Mouse (Mus musculus) testis, adult 2 months (tissue): ENCODE data around the gene Yif1a. TPM values are rescaled to one million over a fixed set of nuclear protein-coding genes. Genes with fewer than 3 reads are reported as not detected.

Experiments used
- H3K27ac ChIP-seq: fragments of 200-500 bp; 2 replicates; pipeline ENCODE4 v1.5.1; 2012; ENCODE audit warnings: low read depth, low read length; ENCODE audit not compliant: control insufficient read depth, insufficient read depth
- H3K27me3 ChIP-seq: fragments of 200-500 bp; 2 replicates; pipeline ENCODE4 v1.6.1; 2012; ENCODE audit warnings: mild to moderate bottlenecking, low read length, moderate library complexity; ENCODE audit not compliant: control insufficient read depth, insufficient read depth
- H3K36me3 ChIP-seq: fragments of 200-500 bp; 2 replicates; pipeline ENCODE4 v1.6.1; 2012; ENCODE audit warnings: mild to moderate bottlenecking, low read length; ENCODE audit not compliant: control insufficient read depth, insufficient read depth
- H3K4me1 ChIP-seq: fragments of 200-500 bp; 2 replicates; pipeline ENCODE4 v1.6.1; 2012; ENCODE audit warnings: low read length; ENCODE audit not compliant: control insufficient read depth, insufficient read depth
- H3K4me3 ChIP-seq: fragments of 200-500 bp; 2 replicates; pipeline ENCODE4 v1.5.1; 2012; ENCODE audit warnings: low read depth, mild to moderate bottlenecking, low read length, moderate library complexity, mixed read lengths; ENCODE audit not compliant: control insufficient read depth
- CTCF ChIP-seq: fragments of 200-500 bp; IDR thresholded peaks from 2 replicates; pipeline ENCODE4 v1.5.1; 2012; ENCODE audit warnings: low read depth, mild to moderate bottlenecking, inconsistent platforms, low read length, moderate library complexity; ENCODE audit not compliant: control insufficient read depth, insufficient read depth, insufficient replicate concordance
- POLR2A ChIP-seq: fragments of 200-500 bp; IDR thresholded peaks from 2 replicates; pipeline ENCODE4 v1.6.1; 2012; ENCODE audit warnings: low read depth, mild to moderate bottlenecking, inconsistent platforms, low read length, moderate library complexity; ENCODE audit not compliant: control insufficient read depth
- polyA plus RNA-seq: library from polyadenylated mRNA; depleted of rRNA; stranded (reverse); fragments of >200 nt; gene quantifications from 2 replicates; pipeline ENCODE4 v1.2.3, GENCODE M21; 2012; rRNA removed

The Yif1a gene
- 134 and 144 TPM in 2 replicates for polyA plus RNA-seq

- peak within 1 kb of the TSS; percentile 94 for H3K4me3 ChIP-seq
- peaks cover 25% of the 10 kb centered on the region for H3K4me1 ChIP-seq
- H3K36me3 ChIP-seq = no peaks in the 10 kb centered on the region
- TF ChIP-seq POLR2A (peak; percentile 86), CTCF (peak; percentile 49; the same call in 1 of the 2 replicates)
- H3K27me3 ChIP-seq = no peaks in the 10 kb centered on the region; the same call in 1 of the 2 replicates
- H3K27ac ChIP-seq = 0 out of 2 replicates have a peak within 1 kb of the TSS, but pooled peaks have one; percentile 21
These were observed at the start of gene Yif1a for GRCm38 (mm10) chr19:5087884-5088728. Gene Yif1a, plus strand, starts transcription at chr19:5088538.

- Histone ChIP-seq H3K4me1 (peaks cover 14% of the 10 kb centered on the region), H3K27me3 (no peaks in the 10 kb centered on the region), H3K4me3 (peak within 1 kb of the TSS; percentile 87), H3K36me3 (no peaks in the 10 kb centered on the region), H3K27ac (no peak within 1 kb of the TSS; the same call in 1 of the 2 replicates)
- TF ChIP-seq CTCF (no peak; the same call in 1 of the 2 replicates), POLR2A (peak; percentile 23; the same call in 1 of the 2 replicates)
These were observed 49.6 kb upstream of the Yif1a start, which contains the start of the genes B4gat1 and AC124502.3 for GRCm38 (mm10) chr19:5038709-5039156. Gene B4gat1, plus strand, starts transcription at chr19:5038826. Gene AC124502.3, plus strand, starts transcription at chr19:5038891.

GRCm38 (mm10) chr19:5039301-5040114, 48.8 kb upstream of the Yif1a start:
- TF ChIP-seq POLR2A (no peak), CTCF (no peak)
- H3K4me3 ChIP-seq = peak overlapping the region; percentile 87
- no peak overlapping the region for H3K27ac ChIP-seq
- H3K36me3 ChIP-seq = no peaks in the 10 kb centered on the region
- H3K27me3 ChIP-seq = no peaks in the 10 kb centered on the region
- H3K4me1 ChIP-seq = peaks cover 14% of the 10 kb centered on the region

- H3K4me3 ChIP-seq = peak within 1 kb of the TSS; percentile 89
- H3K36me3 ChIP-seq = no peaks in the 10 kb centered on the region
- no peaks in the 10 kb centered on the region for H3K27me3 ChIP-seq
- H3K27ac ChIP-seq = peak within 1 kb of the TSS; percentile 91
- TF ChIP-seq POLR2A (peak; percentile 92), CTCF (no peak)
- peaks cover 14% of the 10 kb centered on the region for H3K4me1 ChIP-seq
These were observed 47.3 kb upstream of the Yif1a start, which contains the start of gene Brms1 for GRCm38 (mm10) chr19:5040862-5041523. Gene Brms1, plus strand, starts transcription at chr19:5041354.

- no peaks in the 10 kb centered on the region for H3K27me3 ChIP-seq
- no peak for TF ChIP-seq POLR2A
- no peak for TF ChIP-seq CTCF
- peaks cover 14% of the 10 kb centered on the region for H3K4me1 ChIP-seq
- peak overlapping the region; percentile 82 for H3K27ac ChIP-seq
- H3K36me3 ChIP-seq = no peaks in the 10 kb centered on the region
- peak overlapping the region; percentile 89 for H3K4me3 ChIP-seq
These were observed 46.8 kb upstream of the Yif1a start for GRCm38 (mm10) chr19:5041588-5041987.

- Histone ChIP-seq H3K27me3 (no peaks in the 10 kb centered on the region), H3K27ac (no peak overlapping the region), H3K4me1 (no peaks in the 10 kb centered on the region; the same call in 1 of the 2 replicates), H3K36me3 (no peaks in the 10 kb centered on the region; the same call in 1 of the 2 replicates), H3K4me3 (peak overlapping the region; percentile 11)
- TF ChIP-seq CTCF (no peak), POLR2A (no peak)
These were observed 42.8 kb upstream of the Yif1a start for GRCm38 (mm10) chr19:5045531-5045930.
